In the genomic region with DNA sequence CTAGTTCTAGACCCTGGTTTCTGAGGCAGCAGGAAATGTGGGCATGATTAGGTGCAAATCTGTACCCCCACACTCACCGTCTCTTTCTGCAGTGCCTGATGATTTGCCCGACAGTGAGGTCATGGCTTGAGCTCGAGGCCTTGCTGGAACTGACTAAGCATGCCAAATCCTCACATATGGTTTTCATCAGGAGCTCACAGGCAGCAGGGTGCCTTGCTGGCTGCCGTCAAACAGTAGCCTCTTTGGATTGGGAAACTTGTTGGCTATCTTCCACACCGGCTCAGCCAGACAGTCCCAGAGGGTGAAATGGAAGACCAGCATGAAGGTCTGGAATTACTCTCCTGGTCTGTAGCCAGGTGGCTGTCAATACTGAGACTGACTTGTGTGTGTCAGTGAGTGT, we compare ENCODE assay signal across 8 mouse cellular contexts.
DNase-seq lines count a peak whose midpoint lies in the region; ATAC-seq lines count a peak whose summit lies in the region.

No protein-coding gene starts in this region.

- no peak overlapping the region for H3K9ac ChIP-seq in forebrain, embryonic 12.5 days
- H3K9ac ChIP-seq in forebrain, embryonic 16.5 days (replicated peaks; ENCODE audit: low read depth, low read length) = no peak overlapping the region

- no peaks in the 10 kb centered on the region for H3K36me3 ChIP-seq in forebrain, embryonic 10.5 days (replicated peaks)
- no peaks in the 10 kb centered on the region for H3K36me3 ChIP-seq in forebrain, embryonic 12.5 days (replicated peaks)
- no peaks in the 10 kb centered on the region for H3K36me3 ChIP-seq in forebrain, embryonic 16.5 days (ENCODE audit: control insufficient read depth, insufficient read depth)

- DNase-seq in forebrain, embryonic 10.5 days (ENCODE audit: extremely low spot score, low spot score) = peak; percentile 30
- peak; percentile 86 to 91 for DNase-seq in cerebellum, adult 18-20 months
- peak; percentile 58 to 67 for DNase-seq in heart, postnatal 36 days
- DNase-seq in layer of hippocampus, postnatal 14 days (ENCODE audit: low spot score in 2 of 2) = peak; percentile 26 to 49
- peak; percentile 44 for DNase-seq in ovary, adult 18-20 months (ENCODE audit: low spot score)

- ATAC-seq in forebrain, embryonic 12.5 days (ENCODE audit: low FRiP score) = no peak
- ATAC-seq in forebrain, embryonic 16.5 days = peak; percentile 91
- no peak for ATAC-seq in erythroblast, adult 5-6 weeks (replicated peaks; ENCODE audit: low FRiP score, poor library complexity, severe bottlenecking)

- peaks cover 4% of the 10 kb centered on the region; the same call in 1 of the 2 replicates for H3K4me1 ChIP-seq in forebrain, embryonic 10.5 days
- H3K4me1 ChIP-seq in forebrain, embryonic 12.5 days = no peaks in the 10 kb centered on the region; the same call in 1 of the 2 replicates
- peaks cover 19% of the 10 kb centered on the region for H3K4me1 ChIP-seq in forebrain, embryonic 16.5 days (replicated peaks; ENCODE audit: control insufficient read depth, insufficient read depth, low read length)

- intact Hi-C loops in heart, postnatal 36 days (cut with DNase I) = no loop called here

- H3K4me2 ChIP-seq in forebrain, embryonic 12.5 days = no peak overlapping the region
- H3K4me2 ChIP-seq in forebrain, embryonic 16.5 days (ENCODE audit: low read length) = no peak overlapping the region

- no peak overlapping the region for H3K27ac ChIP-seq in forebrain, embryonic 10.5 days
- no peak overlapping the region for H3K27ac ChIP-seq in forebrain, embryonic 12.5 days
- peak overlapping the region; percentile 52; the same call in 1 of the 2 replicates for H3K27ac ChIP-seq in forebrain, embryonic 16.5 days (ENCODE audit: low read length)

- H3K4me3 ChIP-seq in forebrain, embryonic 10.5 days = no peak overlapping the region
- no peak overlapping the region for H3K4me3 ChIP-seq in forebrain, embryonic 12.5 days (replicated peaks)
- no peak overlapping the region for H3K4me3 ChIP-seq in forebrain, embryonic 16.5 days (replicated peaks; ENCODE audit: low read length)

- H3K9me3 ChIP-seq in forebrain, embryonic 10.5 days = peaks cover 3% of the 10 kb centered on the region; the same call in 1 of the 2 replicates
- no peaks in the 10 kb centered on the region for H3K9me3 ChIP-seq in forebrain, embryonic 12.5 days
- peaks cover 2% of the 10 kb centered on the region; the same call in 1 of the 2 replicates for H3K9me3 ChIP-seq in forebrain, embryonic 16.5 days (ENCODE audit: control insufficient read depth, low read length)

- 55% methylated on average over 5 of the region's 5 CpGs for WGBS in forebrain, embryonic 10.5 days
- WGBS in forebrain, embryonic 12.5 days = 74% methylated on average over 5 of the region's 5 CpGs
- 31% methylated on average over 5 of the region's 5 CpGs for whole genome bisulfite sequencing in forebrain, embryonic 16.5 days

- H3K27me3 ChIP-seq in forebrain, embryonic 10.5 days (ENCODE audit: poor library complexity, severe bottlenecking) = no peaks in the 10 kb centered on the region
- no peaks in the 10 kb centered on the region for H3K27me3 ChIP-seq in forebrain, embryonic 12.5 days
- H3K27me3 ChIP-seq in forebrain, embryonic 16.5 days (replicated peaks; ENCODE audit: control insufficient read depth, insufficient read depth, low read length) = no peaks in the 10 kb centered on the region

Comparison
In these comparisons a context has a peak if more than half of its experiments do, and no peak if none do; other contexts are left out.
1. DNase-seq: peak in every context shown above with its lines; median percentile 88 in cerebellum, adult 18-20 months; 62 in heart, postnatal 36 days; 44 in ovary, adult 18-20 months; 38 in layer of hippocampus, postnatal 14 days; 30 in forebrain, embryonic 10.5 days.